Mouse (Mus musculus): ENCODE results near the gene Tmod1.

- no peak for TF ChIP-seq GATA1 (IDR thresholded peaks at IDR 0.05; ENCODE audit: low read length)
- TF ChIP-seq TAL1 (IDR thresholded peaks at IDR 0.05; ENCODE audit: low read length): no peak
Measured at GRCm38 (mm10) chr4:46094916-46095825, 56.4 kb downstream of the Tmod1 start.
